Mouse (Mus musculus): Measurements from ENCODE around the gene Cd244a.

Cd244a gene

GRCm38 (mm10) chr1:171647716-171648115, 88.7 kb downstream of the Cd244a start:
- DNase-seq (ENCODE audit: low read depth, low spot score), result peak; percentile 91

GRCm38 (mm10) chr1:171648840-171649239, 89.8 kb downstream of the Cd244a start:
- DNase-seq (ENCODE audit: low read depth, low spot score), result peak; percentile 81

- no peak for DNase-seq (ENCODE audit: low read depth, low spot score)
These were observed 93.7 kb downstream of the Cd244a start, which contains the start of gene Slamf7 for GRCm38 (mm10) chr1:171652734-171653133. TSS of gene Slamf7 (minus strand) at chr1:171653035.

GRCm38 (mm10) chr1:171658561-171658991, 99.6 kb downstream of the Cd244a start:
- peak; percentile 75 for DNase-seq (ENCODE audit: low read depth, low spot score)
